Mouse (Mus musculus) thymus, postnatal 0 days (tissue): ENCODE data around the gene Tex35. TPM values are rescaled to one million over a fixed set of nuclear protein-coding genes. Genes with fewer than 3 reads are reported as not detected.

Experiments used
- DNase-seq: peaks from one replicate; pipeline ENCODE4 v3.0.0-alpha.2; 2015; ENCODE audit warnings: low spot score
- polyA plus RNA-seq: library from polyadenylated mRNA; unstranded; fragments of >200 nt; fragmentation: Nextera tagmentation; extraction: Ambion mirVana; gene quantifications from 2 replicates; pipeline ENCODE4 v1.2.1, GENCODE M21; 2015

Tex35 gene
- polyA plus RNA-seq, 1 experiment from 2014 or later, result not detected

DNA sequence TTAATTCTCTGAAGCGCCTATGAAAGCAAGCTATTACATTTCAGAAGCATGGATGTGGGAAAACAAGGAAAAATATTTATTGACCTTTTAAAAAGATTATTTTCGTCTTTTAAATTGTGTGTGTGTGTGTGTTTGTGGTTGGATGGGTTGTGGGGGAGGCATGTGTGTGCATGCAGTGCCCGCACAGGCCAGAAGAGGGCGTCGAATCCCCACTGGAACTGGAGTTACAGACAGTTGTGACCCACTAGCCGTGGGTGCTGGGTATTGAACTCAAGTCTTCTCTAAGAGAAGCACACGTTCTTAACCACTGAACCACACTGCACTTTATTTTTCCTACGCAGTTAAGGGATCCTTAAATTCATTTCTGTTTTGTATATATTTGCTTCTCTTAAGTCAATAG, 26.5 kb downstream of the Tex35 start:
- DNase-seq, result no peak

DNA sequence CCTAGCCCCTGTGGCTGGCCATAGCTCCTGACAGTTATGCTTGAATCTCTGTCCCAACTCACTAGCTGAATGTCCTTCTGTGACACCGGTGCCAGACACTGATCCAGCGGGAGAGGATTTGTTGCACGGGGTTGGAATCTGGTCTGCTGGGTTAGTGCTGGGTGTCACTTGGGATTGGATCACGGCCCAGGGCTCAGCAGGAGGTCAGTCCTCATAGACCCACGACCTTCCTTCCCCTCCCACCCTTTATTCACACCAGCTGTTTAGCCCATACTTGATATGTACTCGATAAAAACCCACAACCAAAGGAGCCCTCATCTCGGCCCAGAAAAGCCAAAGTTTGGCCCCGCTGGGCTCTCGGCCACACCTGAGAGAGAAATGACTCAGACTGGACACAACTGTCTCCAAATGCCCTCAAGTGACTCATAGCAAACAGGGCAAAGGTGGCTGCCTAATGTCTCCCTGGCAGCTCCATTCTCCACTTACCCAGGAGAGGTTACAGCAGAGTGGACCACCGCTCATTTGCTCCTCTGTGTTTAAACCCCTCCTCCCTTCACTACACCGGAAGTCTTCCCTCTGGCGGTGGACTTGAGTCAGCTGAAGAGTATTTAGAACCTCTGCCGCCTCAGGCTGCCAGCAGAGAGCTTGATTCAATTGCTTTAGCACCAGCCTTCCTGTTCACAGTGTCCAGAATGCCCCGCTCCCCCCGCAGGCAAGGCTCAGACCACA, 27.2 kb downstream of the Tex35 start:
- peak; percentile 47 for DNase-seq

DNA sequence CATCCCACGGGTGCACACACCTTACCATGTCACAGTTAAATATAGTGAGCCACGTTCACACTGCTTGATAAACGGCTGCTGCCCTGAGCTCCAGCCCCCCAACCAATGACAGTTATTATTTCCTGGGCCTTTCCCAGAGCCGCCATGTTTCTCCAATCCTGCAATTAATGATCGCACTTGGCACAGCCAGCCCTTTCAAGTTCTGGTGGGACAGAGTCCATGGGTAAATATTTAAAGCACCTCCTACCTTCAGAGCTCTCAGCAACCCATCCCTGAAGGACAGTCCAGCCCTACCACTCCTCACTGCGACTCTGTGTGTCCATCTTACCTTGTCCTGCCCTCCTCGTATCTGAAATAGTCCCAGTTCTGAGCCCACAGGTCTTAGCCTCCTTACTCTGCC, 28.4 kb downstream of the Tex35 start:
- DNase-seq, result no peak

DNA sequence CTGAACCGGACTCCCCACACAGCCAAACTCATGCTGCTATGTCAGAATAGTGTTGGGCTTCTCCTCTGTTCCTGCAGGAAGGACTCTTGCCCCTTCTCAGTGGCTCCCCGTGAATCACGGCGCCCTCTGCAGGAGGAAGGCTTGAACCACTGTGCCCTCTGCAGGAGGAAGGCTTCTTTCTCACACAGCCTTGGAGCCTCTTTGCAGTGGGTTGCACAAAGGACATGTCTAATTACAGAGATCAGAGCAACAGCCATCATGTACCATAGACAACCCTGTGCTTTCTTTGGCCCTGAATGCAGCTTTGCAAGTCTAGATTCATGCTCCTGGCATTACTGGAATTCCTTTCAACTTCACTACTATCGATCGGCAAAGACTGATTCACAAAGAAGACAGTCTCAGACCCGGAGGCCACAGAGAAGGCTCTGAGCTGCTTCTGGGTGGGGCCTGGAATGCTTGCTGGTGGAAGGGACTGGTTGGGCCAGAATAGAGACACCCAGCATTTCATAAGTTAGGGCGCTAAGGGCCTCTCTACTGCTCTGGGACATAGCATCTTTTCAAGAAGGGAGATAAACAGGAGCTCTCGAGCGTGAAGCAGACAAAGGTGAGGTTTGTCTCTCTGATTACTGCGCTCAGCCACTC, 29.0 kb downstream of the Tex35 start:
- DNase-seq, result peak; percentile 73

DNA sequence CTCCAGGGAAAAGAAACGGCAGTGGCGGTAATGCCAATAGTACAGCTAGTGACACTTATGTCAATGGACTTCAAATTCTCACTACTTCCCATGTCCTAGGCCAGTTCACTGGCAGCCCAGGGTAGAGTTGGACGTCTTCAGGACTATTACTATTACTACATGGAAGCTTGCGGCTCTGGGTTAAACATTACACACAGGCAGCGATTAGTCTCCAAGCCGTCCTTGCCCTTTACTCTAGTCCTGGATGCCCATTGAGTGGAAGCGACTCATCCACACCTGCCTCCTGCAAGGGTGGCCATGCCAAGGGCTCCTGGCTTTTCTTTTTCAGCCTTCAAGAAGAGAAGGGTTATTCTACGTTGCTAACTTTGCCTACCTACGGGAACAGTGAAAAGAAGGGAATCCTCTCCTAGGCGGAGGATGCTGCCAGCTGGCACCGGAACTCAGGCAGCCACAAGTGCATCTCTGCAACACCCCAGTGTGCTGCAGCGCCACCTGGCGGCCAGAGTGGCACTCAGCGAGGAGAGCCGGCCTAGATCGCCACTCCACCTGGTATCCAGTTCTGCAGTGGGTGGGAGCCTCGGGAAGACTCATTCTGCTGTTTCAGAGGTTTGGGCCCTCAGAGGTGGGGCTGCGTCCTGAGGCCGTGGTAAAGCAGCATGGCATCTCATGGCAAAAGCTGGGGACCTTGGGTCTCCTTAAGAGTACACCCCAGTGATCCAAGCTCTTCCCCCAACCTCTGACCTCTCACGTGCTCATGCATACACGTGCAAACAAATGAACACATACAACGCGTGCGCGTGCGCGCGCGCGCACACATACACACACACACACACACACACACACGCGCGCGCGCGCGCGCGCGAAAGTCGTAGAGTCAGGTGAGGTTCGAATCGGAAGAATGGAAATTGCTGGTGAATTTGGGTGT, 31.4 kb downstream of the Tex35 start:
- peak; percentile 90 for DNase-seq

DNA sequence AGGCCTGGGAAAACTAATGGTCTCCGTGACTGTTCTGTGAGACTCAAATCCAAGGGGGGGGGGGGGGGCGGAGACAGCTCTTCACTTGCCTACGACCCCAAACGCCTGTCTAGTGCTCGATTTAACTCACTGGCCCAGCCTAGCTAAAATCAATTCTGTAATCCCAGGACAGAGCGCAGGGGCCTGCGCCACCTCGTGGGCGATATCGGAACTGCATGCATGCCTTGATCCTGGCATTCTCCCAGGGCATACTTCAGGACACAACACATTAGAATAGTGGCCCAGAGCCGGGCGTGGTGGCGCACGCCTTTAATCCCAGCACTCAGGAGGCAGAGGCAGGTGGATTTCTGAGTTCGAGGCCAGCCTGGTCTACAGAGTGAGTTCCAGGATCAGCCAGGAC, 32.2 kb downstream of the Tex35 start:
- DNase-seq, result peak; percentile 78

DNA sequence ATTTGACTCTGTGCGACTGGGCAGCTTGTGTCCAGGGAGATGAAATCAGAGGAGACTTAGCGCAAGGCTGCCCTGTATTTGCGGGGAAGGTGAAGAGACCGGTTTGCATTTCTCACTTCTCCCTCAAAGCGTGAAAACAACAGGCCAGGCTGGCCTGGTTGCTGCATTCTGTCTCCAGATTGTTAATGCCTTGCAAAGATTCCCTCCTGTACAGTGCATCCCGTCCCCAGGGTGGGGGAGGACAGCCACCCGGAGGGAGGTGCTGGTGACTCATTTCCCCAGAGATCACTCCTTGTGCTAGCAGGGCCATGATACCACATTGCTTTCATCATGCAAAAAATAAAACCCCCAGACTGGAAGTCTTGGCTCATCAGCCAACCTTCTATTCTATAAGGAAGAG, 33.5 kb downstream of the Tex35 start:
- no peak for DNase-seq

DNA sequence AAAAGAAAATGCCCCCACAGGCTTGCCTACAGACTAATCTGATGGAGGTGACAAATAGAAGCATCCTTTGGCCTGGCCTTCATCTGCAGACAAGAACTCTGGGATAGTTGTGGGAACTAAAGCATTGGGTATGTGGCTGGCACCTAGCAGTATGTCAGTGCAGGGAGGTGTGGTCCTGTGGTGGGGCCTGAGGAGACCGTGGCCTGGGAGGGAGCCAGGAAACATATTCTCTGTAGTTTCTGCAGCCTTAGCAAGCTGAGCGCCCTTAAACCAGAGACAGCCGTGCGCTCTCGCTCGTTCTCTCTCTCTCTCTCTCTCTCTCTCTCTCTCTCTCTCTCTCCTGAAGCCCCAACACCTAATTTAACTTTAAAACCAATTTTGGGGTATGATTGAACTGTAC, 34.1 kb downstream of the Tex35 start:
- DNase-seq, result no peak

DNA sequence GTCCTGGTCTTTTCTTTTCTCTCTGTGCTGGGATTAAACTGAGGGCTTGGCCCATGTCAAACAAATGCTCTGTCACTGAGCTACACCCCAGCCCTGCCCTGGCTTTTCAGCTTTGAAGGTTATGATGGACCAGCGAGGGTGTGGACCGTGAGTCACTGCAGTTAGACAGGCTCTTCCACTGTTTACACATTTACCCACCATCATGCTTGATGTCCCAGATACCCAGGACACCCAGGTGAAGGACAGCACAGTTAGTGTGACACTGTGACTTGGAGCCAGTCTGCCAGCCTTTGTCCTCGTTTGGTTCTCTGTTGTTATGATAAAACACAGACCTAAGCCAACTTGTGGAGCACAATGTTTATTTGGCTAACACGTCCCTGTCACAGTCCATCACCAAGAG, 34.9 kb downstream of the Tex35 start:
- DNase-seq, result no peak

DNA sequence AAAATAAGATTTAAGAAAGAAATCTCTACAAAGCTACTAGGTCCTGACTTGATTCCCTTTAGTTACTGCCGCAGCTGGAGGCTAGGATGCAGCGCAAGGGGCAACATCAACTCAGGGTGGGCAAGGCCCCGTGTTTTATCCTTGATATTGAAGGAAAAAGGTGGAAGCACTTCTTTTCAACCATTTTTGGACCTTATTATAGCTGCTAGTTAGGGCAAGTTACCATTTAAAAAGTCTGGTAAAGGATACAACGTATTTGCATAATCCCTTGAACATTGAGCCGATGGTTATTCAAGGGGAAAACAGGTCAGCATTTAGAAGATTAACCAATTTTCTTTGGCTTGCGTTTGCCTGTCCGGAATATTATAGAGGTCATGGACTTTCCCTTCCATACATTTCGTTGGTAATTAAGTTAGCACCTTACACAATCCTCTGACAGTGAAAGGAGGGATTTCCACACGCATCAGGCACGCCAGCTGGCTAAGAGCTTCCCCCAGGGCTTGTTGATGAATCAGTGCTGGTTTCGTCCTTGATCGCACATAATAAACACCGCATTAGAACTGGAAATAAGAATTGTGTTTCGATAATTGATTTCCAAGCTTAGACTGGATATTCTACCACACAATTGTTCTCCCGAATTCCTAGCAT, 39.2 kb downstream of the Tex35 start:
- no peak for DNase-seq

DNA sequence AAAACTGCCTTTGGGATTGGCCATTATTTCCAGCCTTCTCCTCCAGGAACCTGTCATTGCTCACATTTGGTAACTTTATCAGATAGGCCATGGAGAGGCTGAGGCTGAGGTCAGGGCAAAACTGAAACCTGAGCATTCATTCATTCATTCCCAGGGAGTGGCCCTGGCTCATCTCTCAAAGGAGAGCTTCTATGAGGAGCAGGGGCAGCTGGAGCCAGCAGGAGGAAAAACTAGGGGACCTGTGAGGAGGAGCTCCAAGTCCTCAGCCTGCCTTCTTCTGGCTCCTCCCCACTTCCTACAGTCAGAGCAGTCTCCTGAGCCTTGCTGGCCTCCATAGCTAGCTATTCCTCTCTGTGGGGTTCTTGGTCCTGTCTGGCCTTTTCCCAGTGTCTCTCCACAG, 40.2 kb downstream of the Tex35 start:
- no peak for DNase-seq

DNA sequence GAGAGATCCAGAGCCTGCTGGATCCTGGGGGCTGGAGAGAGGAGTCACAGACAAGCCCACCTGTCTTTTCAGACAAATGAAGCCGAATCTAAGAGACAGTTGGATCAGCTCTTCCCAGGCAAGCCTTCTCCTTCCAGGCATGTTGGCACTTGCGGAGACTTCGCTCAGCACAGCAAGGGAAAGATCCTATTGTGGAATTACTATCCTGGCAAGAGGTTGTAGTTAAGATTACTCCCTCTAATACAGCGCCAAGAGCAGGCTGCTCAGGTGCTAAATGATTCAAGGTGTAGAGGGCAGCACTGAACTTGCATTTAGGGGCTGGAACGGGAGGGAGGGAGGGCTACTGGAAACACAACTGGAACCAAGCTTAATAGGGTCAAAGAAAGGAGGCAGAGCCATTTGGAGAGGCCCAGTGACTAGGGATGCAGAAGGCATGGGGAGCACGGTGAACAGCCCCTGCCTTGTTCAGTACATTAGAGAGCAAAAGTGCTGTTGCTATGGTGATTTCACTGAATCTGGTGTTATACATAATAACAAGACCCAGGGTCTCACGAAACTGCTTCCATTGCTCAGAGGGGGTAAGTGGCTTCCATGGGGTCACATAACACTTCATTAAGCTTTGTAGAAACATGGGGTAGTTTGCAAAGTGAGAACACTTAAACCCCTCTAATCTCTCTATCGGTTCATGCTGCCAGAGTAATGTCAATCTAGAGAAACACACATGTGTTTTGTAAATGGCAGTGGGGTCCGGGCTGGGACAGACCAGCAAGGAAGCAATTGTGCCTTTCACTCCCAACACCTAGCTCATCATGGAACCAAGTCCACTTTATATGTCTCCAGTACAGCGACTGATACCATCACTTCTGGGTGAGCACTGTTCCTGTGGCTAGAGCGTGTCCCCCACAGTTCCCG, 42.4 kb downstream of the Tex35 start:
- no peak for DNase-seq

DNA sequence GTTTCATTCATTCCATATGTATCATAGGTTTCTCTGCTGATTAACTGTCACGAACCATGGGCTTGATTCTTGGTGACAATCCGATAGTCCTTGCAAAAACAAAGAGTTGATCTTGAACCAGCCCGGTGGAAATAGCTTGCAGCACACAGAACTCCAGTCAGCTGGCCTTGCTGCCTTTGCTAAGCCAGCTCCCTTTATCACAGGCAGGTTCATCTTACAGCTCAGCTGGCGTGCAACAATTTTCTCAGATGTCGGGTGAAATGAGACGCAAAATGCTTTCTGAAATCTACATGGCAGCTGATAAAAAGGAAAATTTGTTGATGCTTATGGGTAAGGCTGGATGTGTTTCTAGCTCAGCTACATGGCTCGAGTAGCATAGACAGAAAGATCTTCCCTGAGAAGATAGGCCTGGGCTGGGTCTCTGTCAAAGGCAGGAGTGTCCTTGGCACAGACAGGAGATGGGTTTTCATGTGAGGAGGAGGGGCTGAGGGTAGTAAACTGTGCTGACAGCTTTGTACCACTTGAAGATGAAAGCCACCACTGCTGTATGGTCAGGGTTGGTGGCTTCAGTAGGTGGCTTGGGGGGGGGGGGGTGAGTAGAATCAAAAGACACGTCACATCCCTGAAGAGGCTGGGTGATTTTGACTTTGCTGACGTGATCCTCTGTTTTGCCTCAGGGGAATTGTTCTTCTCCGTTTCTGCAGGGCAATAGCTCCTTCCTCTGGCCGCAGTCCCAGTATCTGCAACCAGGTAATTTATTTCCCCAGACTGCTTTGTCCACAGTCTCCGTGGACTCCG, 45.0 kb downstream of the Tex35 start:
- no peak for DNase-seq

DNA sequence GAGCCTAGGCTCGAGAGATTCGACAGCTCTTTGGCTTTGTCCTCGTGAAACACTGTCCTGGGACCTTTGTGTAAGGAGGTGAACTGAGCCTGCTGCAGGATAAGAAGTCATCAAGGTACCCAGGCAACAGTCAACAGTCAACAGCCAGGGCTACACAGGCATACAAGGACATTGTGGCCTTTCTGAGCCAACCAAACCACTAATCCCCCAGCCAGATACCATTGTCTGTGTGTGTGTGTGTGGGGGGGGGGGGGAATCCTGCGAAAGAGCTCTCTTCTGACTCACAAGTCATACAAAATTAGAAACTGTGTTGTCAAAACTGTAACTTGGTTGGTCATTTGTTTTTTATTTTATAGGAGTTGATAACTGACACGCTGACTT, 46.0 kb downstream of the Tex35 start:
- no peak for DNase-seq

DNA sequence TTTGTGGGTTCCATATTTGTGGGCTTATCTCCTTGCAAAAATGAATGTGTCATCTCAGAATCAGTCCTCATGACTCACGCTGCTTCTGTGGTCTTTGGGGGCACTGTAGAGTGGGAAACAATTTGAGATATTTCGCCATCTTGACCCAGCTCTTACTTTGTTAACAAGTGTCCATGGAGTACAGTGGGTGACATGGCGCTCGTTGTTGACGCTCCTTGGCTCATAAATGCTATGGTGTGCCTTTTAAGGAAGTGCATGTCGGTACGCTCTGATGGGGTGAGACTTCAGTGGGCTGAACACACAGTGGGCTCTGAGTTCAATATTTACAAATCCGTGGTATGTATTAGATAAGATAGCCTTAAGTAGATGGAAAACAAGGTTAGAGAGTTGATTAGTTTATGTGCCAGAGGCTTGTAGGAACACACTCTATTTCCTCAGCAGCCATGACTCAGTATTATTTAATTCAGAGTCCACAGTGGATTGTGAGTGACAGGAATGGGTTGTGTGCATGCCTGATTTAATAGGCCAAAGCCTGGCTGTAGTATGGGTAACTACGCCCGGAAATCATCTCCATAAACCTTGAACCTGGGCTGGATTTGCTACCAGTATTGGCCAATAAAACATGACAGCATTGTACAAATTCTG, 46.6 kb downstream of the Tex35 start:
- DNase-seq, result no peak

DNA sequence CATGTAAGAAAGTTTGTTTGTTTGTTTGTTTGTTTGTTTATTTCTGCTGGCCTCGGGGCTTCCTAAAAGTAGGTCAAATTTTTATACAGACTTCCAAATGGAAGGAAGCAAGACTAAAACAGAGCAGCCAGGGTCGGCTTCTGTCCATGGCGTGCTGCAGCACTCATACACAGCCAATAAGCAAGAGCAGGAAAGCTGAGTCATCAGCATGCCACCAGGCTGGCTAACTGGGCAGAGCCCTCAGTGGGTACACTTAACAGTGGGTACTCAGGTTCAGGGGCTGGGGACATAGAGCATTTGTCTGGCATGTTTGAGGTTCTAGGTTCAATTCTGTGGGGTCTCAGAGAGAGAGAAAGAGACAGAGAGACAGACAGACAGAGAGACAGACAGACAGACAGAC, 47.3 kb downstream of the Tex35 start:
- DNase-seq, result no peak

DNA sequence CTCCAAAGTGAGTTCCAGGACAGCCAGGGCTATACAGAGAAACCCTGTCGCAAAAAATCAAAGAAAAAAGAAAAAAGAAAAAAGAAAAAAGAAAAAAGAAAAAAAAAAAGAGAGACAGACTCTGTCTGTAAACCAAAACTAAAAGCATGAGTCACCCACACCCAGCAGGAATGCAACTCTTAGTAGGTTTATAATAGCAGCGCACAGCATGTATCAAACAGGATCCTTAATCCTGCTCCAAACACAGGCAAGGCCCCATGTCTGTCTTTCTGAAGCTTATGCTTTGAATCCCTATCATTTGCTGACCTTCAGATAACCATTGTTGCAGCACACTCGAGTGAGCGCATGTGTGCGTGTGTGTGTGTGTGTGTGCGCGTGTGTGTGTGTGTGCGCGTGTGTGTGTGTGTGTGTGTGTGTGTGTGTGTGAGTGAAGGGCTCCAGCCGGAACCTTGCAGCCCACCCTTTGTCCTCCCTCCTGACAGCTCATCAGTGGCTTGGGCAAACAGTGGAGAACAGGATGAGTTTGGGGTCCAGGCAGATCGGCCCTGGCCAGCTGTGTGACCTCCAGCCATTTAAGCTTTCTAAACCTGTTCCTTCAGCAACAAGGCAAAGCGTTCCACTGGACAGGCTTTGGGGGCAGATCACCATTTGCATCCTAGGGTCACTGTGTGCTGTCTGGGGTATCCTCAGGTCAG, 47.9 kb downstream of the Tex35 start:
- no peak for DNase-seq

DNA sequence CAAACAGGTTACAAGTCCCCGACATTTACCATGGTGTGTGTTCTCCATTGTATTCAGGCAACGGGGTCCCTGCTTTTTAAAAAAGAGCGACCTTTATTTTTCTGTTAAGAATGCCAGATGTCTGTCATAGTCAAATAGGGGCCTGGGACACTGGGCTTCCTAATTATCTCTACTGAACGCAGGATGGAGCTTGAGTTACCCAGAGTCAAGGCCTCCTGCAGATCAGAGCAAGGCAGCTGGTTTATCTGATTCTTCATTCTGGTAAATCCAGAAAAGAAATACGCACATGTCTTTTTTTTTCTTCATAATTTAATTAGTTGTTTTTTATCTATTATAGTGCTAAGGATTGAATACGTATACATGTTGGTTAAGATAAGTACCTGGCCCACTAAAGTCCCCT, 52.6 kb downstream of the Tex35 start:
- no peak for DNase-seq
